In the genomic region with DNA sequence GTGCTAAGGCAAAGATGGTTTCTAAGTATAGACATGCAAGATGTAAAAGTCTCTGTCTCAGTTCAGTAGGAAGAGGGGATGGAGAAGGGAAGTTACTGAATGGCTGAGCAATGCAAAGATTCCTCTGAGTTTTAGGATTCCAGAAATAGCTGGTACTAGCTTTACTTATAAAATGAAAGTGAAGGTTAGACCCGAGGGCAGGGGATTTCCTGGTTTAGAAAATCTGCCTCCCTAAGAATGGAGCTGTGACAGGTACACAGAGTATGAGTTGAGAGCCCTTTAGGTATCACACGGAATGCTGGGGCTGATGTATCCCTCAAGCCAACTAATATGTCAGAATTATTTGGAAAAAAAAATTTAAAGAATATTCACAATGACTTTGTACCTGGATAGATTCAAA, we compare ENCODE assay signal across 21 mouse cellular contexts.
DNase-seq lines count a peak whose midpoint lies in the region; ATAC-seq and TF ChIP-seq lines count a peak whose summit lies in the region.
"Had no signal": no experiment of that assay in that cellular context is flagged by ENCODE, and none has a peak within 500 bp of the region (broad histone marks: within the 10 kb centered on the region; RNA-seq: fewer than 3 reads in every experiment).

No protein-coding gene starts in this region.

- no peaks in the 10 kb centered on the region for H3K9me3 ChIP-seq in megakaryocyte, embryonic 14.5 days
- no peaks in the 10 kb centered on the region for H3K9me3 ChIP-seq in CH12.LX (replicated peaks; ENCODE audit: low read length)
- H3K9me3 ChIP-seq: embryonic facial prominence, embryonic 13.5 days; forebrain, embryonic 12.5 days; heart, embryonic 13.5 days; hindbrain, embryonic 12.5 days had no signal

- dilution Hi-C loops in CH12.LX (cut with MboI; ENCODE audit: extremely low pct_ligation_motif_present, extremely low pct_unique_long_range_greater_than_20kb, low sequenced_read_pairs): no loop called here

- no peak for TF ChIP-seq RAD21 in CH12.LX (IDR thresholded peaks at IDR 0.05; ENCODE audit: low read depth, low read length)

- no peak for TF ChIP-seq CTCF in CH12.LX (conservative IDR thresholded peaks at IDR 0.05 in 1 of 2, IDR thresholded peaks at IDR 0.05 in 1 of 2; ENCODE audit: low read depth in 2 of 2, low read length in 2 of 2)

- H3K4me2 ChIP-seq in CH12.LX (ENCODE audit: insufficient read depth, low read depth, poor library complexity, severe bottlenecking): peak overlapping the region; percentile 94
- peak overlapping the region; percentile 35 for H3K4me2 ChIP-seq in myocyte (ENCODE audit: low read depth)
- H3K4me2 ChIP-seq: embryonic facial prominence, embryonic 13.5 days; forebrain, embryonic 12.5 days; heart, embryonic 13.5 days; hindbrain, embryonic 12.5 days had no signal

- H3K79me2 ChIP-seq in CH12.LX (replicated peaks; ENCODE audit: control insufficient read depth, extremely low read depth, insufficient read depth, poor library complexity, severe bottlenecking) (no peaks in the 10 kb centered on the region), myocyte (ENCODE audit: control insufficient read depth, insufficient read depth) (no peaks in the 10 kb centered on the region)

- no peaks in the 10 kb centered on the region for H3K36me3 ChIP-seq in megakaryocyte, embryonic 14.5 days (replicated peaks; ENCODE audit: low read length)
- H3K36me3 ChIP-seq in CH12.LX (replicated peaks in 1 of 2; ENCODE audit: control insufficient read depth in 1 of 2, insufficient read depth in 1 of 2, low read length in 1 of 2) (no peaks in the 10 kb centered on the region), myocyte (ENCODE audit: control insufficient read depth, insufficient read depth) (no peaks in the 10 kb centered on the region)
- H3K36me3 ChIP-seq: embryonic facial prominence, embryonic 13.5 days; forebrain, embryonic 12.5 days; heart, embryonic 13.5 days; hindbrain, embryonic 12.5 days had no signal

- H3K4me1 ChIP-seq in megakaryocyte, embryonic 14.5 days: peaks cover 31% of the 10 kb centered on the region
- H3K4me1 ChIP-seq in CH12.LX (ENCODE audit: control insufficient read depth in 1 of 2, insufficient read depth in 2 of 2): peaks cover 3 to 14% of the 10 kb centered on the region in 2 experiments

- no peak overlapping the region; the same call in 1 of the 2 replicates for H3K9ac ChIP-seq in CH12.LX (ENCODE audit: insufficient read depth, low read depth)
- H3K9ac ChIP-seq: embryonic facial prominence, embryonic 13.5 days; forebrain, embryonic 12.5 days; forebrain, postnatal 0 days; heart, embryonic 13.5 days; hindbrain, embryonic 12.5 days had no signal

- no peak for ATAC-seq in megakaryocyte, adult 5-6 weeks (ENCODE audit: poor library complexity, severe bottlenecking)
- no peak for ATAC-seq in megakaryocyte-erythroid progenitor cell, adult 5-6 weeks (replicated peaks; ENCODE audit: low FRiP score, low TSS enrichment, poor library complexity, severe bottlenecking)
- ATAC-seq: forebrain, postnatal 0 days; hindbrain, embryonic 16.5 days; intestine, embryonic 16.5 days had no signal

- in situ Hi-C loops in CH12.LX (cut with MboI; ENCODE audit: low pct_ligation_motif_present, low pct_unique_long_range_greater_than_20kb, low sequenced_read_pairs): no loop called here

- TF ChIP-seq POLR2A in CH12.LX (IDR thresholded peaks at IDR 0.05; ENCODE audit: low read depth, low read length) (no peak), myocyte (IDR thresholded peaks at IDR 0.05; ENCODE audit: insufficient read length, low read depth) (no peak)

- H3K27ac ChIP-seq in CH12.LX (ENCODE audit: insufficient read depth, low read depth): no peak overlapping the region
- H3K27ac ChIP-seq: embryonic facial prominence, embryonic 13.5 days; forebrain, embryonic 12.5 days; gastrocnemius, adult 2 months; heart, embryonic 13.5 days; hindbrain, embryonic 12.5 days had no signal

- peak; percentile 16 for DNase-seq in CH12.LX (ENCODE audit: extremely low read depth)
- no peak for DNase-seq in frontal cortex, postnatal 25 days (ENCODE audit: low spot score in 2 of 2)
- no peak for DNase-seq in lung, postnatal 4 days
- DNase-seq: adrenal gland, postnatal 10 days; cerebellum, adult 11-12 months; cerebellum, adult 9-10 months; cerebellum, postnatal 25 days; forebrain, postnatal 0 days; gastrocnemius, adult 2 months; gastrocnemius, postnatal 25 days; heart, postnatal 4 days had no signal

- H3K27me3 ChIP-seq in megakaryocyte, embryonic 14.5 days (replicated peaks): no peaks in the 10 kb centered on the region
- no peaks in the 10 kb centered on the region for H3K27me3 ChIP-seq in CH12.LX (replicated peaks)
- no peaks in the 10 kb centered on the region for H3K27me3 ChIP-seq in myocyte (ENCODE audit: control insufficient read depth, insufficient read depth, insufficient read length)
- H3K27me3 ChIP-seq: embryonic facial prominence, embryonic 13.5 days; forebrain, embryonic 12.5 days; heart, embryonic 13.5 days; hindbrain, embryonic 12.5 days had no signal

- no peak for TF ChIP-seq EP300 in CH12.LX (IDR thresholded peaks at IDR 0.05; ENCODE audit: low read length)

- no peak overlapping the region for H3ac ChIP-seq in myocyte (ENCODE audit: control insufficient read depth, insufficient read length)

- H3K4me3 ChIP-seq in megakaryocyte, embryonic 14.5 days (replicated peaks): peak overlapping the region; percentile 65
- H3K4me3 ChIP-seq in CH12.LX (replicated peaks in 1 of 3; ENCODE audit: low read depth in 2 of 3, low read length in 2 of 3, poor library complexity in 1 of 3): peak overlapping the region; percentile 39 to 55 (median 47)
- no peak overlapping the region for H3K4me3 ChIP-seq in myocyte
- H3K4me3 ChIP-seq: embryonic facial prominence, embryonic 13.5 days; forebrain, embryonic 12.5 days; gastrocnemius, adult 2 months; heart, embryonic 13.5 days; hindbrain, embryonic 12.5 days had no signal

TF ChIP-seq in CH12.LX, 34 proteins besides CTCF, POLR2A, EP300 and RAD21:
- TF ChIP-seq MEF2A (IDR thresholded peaks at IDR 0.05; ENCODE audit: borderline replicate concordance, low read depth, low read length) (peak; percentile 35; the same call in 1 of the 2 replicates), MAZ (IDR thresholded peaks at IDR 0.05; ENCODE audit: low read depth, low read length) (no peak), ETS1 (conservative IDR thresholded peaks at IDR 0.05; ENCODE audit: low read depth, low read length) (no peak; the same call in 1 of the 2 replicates), USF1 (IDR thresholded peaks at IDR 0.05; ENCODE audit: low read depth, low read length) (no peak), KAT2A (IDR thresholded peaks at IDR 0.05; ENCODE audit: insufficient replicate concordance, low read length) (no peak)

TF ChIP-seq in myocyte, 11 proteins besides CTCF, POLR2A, EP300 and RAD21:
- TF ChIP-seq USF1 (IDR thresholded peaks at IDR 0.05; ENCODE audit: low read depth) (no peak), E2F4 (IDR thresholded peaks at IDR 0.05; ENCODE audit: insufficient read depth) (no peak)
